Mouse (Mus musculus): Measurements from ENCODE around the gene Gm45785. TPM values are rescaled to one million over a fixed set of nuclear protein-coding genes. Genes with fewer than 3 reads are reported as not detected.

Gene Gm45785
- polyA plus RNA-seq, 1 experiment from 2014 or later: not detected

- H3K27me3 ChIP-seq (ENCODE audit: control insufficient read depth, insufficient read depth, low read depth, low read length): no peaks in the 10 kb centered on the region
- no peak for ATAC-seq (ENCODE audit: low read depth)
- H3K4me1 ChIP-seq (ENCODE audit: control insufficient read depth, low read depth, low read length): peaks cover 7% of the 10 kb centered on the region
- H3K4me2 ChIP-seq (ENCODE audit: low read depth, low read length): no peak overlapping the region
- no peak overlapping the region for H3K4me3 ChIP-seq (ENCODE audit: low read depth, low read length)
- H3K9ac ChIP-seq (ENCODE audit: low read depth, low read length): no peak overlapping the region
- WGBS (ENCODE audit: insufficient replicate concordance): 22% methylated on average over 4 of the region's 4 CpGs
- peaks cover 14% of the 10 kb centered on the region for H3K36me3 ChIP-seq (ENCODE audit: control insufficient read depth, insufficient read depth)
- H3K27ac ChIP-seq (ENCODE audit: low read length): no peak overlapping the region
- H3K9me3 ChIP-seq (replicated peaks; ENCODE audit: control insufficient read depth, low read length): no peaks in the 10 kb centered on the region
These were observed 18.1 kb upstream of the Gm45785 start for GRCm38 (mm10) chr7:140874224-140874623.

GRCm38 (mm10) chr7:140864761-140865160, 8.6 kb upstream of the Gm45785 start:
- Histone ChIP-seq H3K9me3 (replicated peaks; ENCODE audit: control insufficient read depth, low read length) (no peaks in the 10 kb centered on the region), H3K27me3 (ENCODE audit: control insufficient read depth, insufficient read depth, low read depth, low read length) (no peaks in the 10 kb centered on the region), H3K9ac (ENCODE audit: low read depth, low read length) (no peak overlapping the region), H3K4me1 (ENCODE audit: control insufficient read depth, low read depth, low read length) (no peaks in the 10 kb centered on the region), H3K36me3 (ENCODE audit: control insufficient read depth, insufficient read depth) (peaks cover 43% of the 10 kb centered on the region), H3K27ac (ENCODE audit: low read length) (no peak overlapping the region), H3K4me2 (ENCODE audit: low read depth, low read length) (no peak overlapping the region), H3K4me3 (ENCODE audit: low read depth, low read length) (no peak overlapping the region)
- WGBS (ENCODE audit: insufficient replicate concordance): 77% methylated on average over 12 of the region's 12 CpGs
- no peak for ATAC-seq (ENCODE audit: low read depth)

- Histone ChIP-seq H3K9ac (ENCODE audit: low read depth, low read length) (no peak overlapping the region), H3K27ac (ENCODE audit: low read length) (no peak overlapping the region), H3K4me3 (ENCODE audit: low read depth, low read length) (no peak overlapping the region), H3K9me3 (replicated peaks; ENCODE audit: control insufficient read depth, low read length) (no peaks in the 10 kb centered on the region), H3K4me1 (ENCODE audit: control insufficient read depth, low read depth, low read length) (peaks cover 14% of the 10 kb centered on the region), H3K27me3 (ENCODE audit: control insufficient read depth, insufficient read depth, low read depth, low read length) (no peaks in the 10 kb centered on the region), H3K4me2 (ENCODE audit: low read depth, low read length) (no peak overlapping the region), H3K36me3 (ENCODE audit: control insufficient read depth, insufficient read depth) (peaks cover 46% of the 10 kb centered on the region)
- 88% methylated on average over 5 of the region's 5 CpGs for WGBS (ENCODE audit: insufficient replicate concordance)
- ATAC-seq (ENCODE audit: low read depth): no peak
These were observed 4.6 kb upstream of the Gm45785 start for GRCm38 (mm10) chr7:140860728-140861127.

- H3K36me3 ChIP-seq (ENCODE audit: control insufficient read depth, insufficient read depth): peaks cover 46% of the 10 kb centered on the region
- no peak overlapping the region for H3K4me2 ChIP-seq (ENCODE audit: low read depth, low read length)
- ATAC-seq (ENCODE audit: low read depth): no peak
- no peaks in the 10 kb centered on the region for H3K9me3 ChIP-seq (replicated peaks; ENCODE audit: control insufficient read depth, low read length)
- no peak overlapping the region for H3K4me3 ChIP-seq (ENCODE audit: low read depth, low read length)
- H3K4me1 ChIP-seq (ENCODE audit: control insufficient read depth, low read depth, low read length): peaks cover 20% of the 10 kb centered on the region
- no peaks in the 10 kb centered on the region for H3K27me3 ChIP-seq (ENCODE audit: control insufficient read depth, insufficient read depth, low read depth, low read length)
- no peak overlapping the region for H3K9ac ChIP-seq (ENCODE audit: low read depth, low read length)
- 72% methylated on average over 6 of the region's 6 CpGs for WGBS (ENCODE audit: insufficient replicate concordance)
- no peak overlapping the region for H3K27ac ChIP-seq (ENCODE audit: low read length)
These were observed 3.9 kb upstream of the Gm45785 start for GRCm38 (mm10) chr7:140859997-140860396.

- peaks cover 37% of the 10 kb centered on the region for H3K36me3 ChIP-seq (ENCODE audit: control insufficient read depth, insufficient read depth)
- H3K4me3 ChIP-seq (ENCODE audit: low read depth, low read length): no peak overlapping the region; the same call in 1 of the 2 replicates
- H3K9ac ChIP-seq (ENCODE audit: low read depth, low read length): peak overlapping the region; percentile 94
- no peaks in the 10 kb centered on the region for H3K9me3 ChIP-seq (replicated peaks; ENCODE audit: control insufficient read depth, low read length)
- H3K4me2 ChIP-seq (ENCODE audit: low read depth, low read length): peak overlapping the region; percentile 98
- no peaks in the 10 kb centered on the region for H3K27me3 ChIP-seq (ENCODE audit: control insufficient read depth, insufficient read depth, low read depth, low read length)
- WGBS (ENCODE audit: insufficient replicate concordance): 88% methylated on average over 8 of the region's 8 CpGs
- no peak for ATAC-seq (ENCODE audit: low read depth)
- no peak overlapping the region for H3K27ac ChIP-seq (ENCODE audit: low read length)
- peaks cover 23% of the 10 kb centered on the region for H3K4me1 ChIP-seq (ENCODE audit: control insufficient read depth, low read depth, low read length)
These were observed 2.6 kb upstream of the Gm45785 start for GRCm38 (mm10) chr7:140858746-140859145.

- H3K4me3 ChIP-seq (ENCODE audit: low read depth, low read length): peak within 1 kb of the TSS; percentile 88
- peak within 1 kb of the TSS; percentile 99 for H3K27ac ChIP-seq (ENCODE audit: low read length)
- H3K27me3 ChIP-seq (ENCODE audit: control insufficient read depth, insufficient read depth, low read depth, low read length): no peaks in the 10 kb centered on the region
- peak within 1 kb of the TSS; percentile 98 for H3K4me2 ChIP-seq (ENCODE audit: low read depth, low read length)
- WGBS (ENCODE audit: insufficient replicate concordance): 25% methylated on average over 40 of the region's 40 CpGs
- no peaks in the 10 kb centered on the region for H3K9me3 ChIP-seq (replicated peaks; ENCODE audit: control insufficient read depth, low read length)
- H3K9ac ChIP-seq (ENCODE audit: low read depth, low read length): peak within 1 kb of the TSS; percentile 94
- peak; percentile 3; the same call in 1 of the 2 replicates for ATAC-seq (ENCODE audit: low read depth)
- H3K4me1 ChIP-seq (ENCODE audit: control insufficient read depth, low read depth, low read length): peaks cover 31% of the 10 kb centered on the region
- peaks cover 33% of the 10 kb centered on the region for H3K36me3 ChIP-seq (ENCODE audit: control insufficient read depth, insufficient read depth)
These were observed 1.7 kb upstream of the Gm45785 start, which contains the start of gene Bet1l for GRCm38 (mm10) chr7:140857550-140858505. Gene Bet1l (minus strand): TSS chr7:140857577.

GRCm38 (mm10) chr7:140856785-140857549, 836 bp upstream of the Gm45785 start, which contains the start of gene Ric8a:
Gene Ric8a (plus strand): TSS chr7:140856957.
- WGBS (ENCODE audit: insufficient replicate concordance): under 1% methylated on average over 49 of the region's 50 CpGs
- Histone ChIP-seq H3K4me2 (ENCODE audit: low read depth, low read length) (peak within 1 kb of the TSS; percentile 98), H3K9ac (ENCODE audit: low read depth, low read length) (peak within 1 kb of the TSS; percentile 94), H3K27me3 (ENCODE audit: control insufficient read depth, insufficient read depth, low read depth, low read length) (no peaks in the 10 kb centered on the region), H3K36me3 (ENCODE audit: control insufficient read depth, insufficient read depth) (peaks cover 31% of the 10 kb centered on the region), H3K9me3 (replicated peaks; ENCODE audit: control insufficient read depth, low read length) (no peaks in the 10 kb centered on the region), H3K27ac (ENCODE audit: low read length) (peak within 1 kb of the TSS; percentile 99), H3K4me3 (ENCODE audit: low read depth, low read length) (peak within 1 kb of the TSS; percentile 88), H3K4me1 (ENCODE audit: control insufficient read depth, low read depth, low read length) (peaks cover 32% of the 10 kb centered on the region)
- ATAC-seq (ENCODE audit: low read depth): peak; percentile 83

GRCm38 (mm10) chr7:140855181-140855580, 950 bp downstream of the Gm45785 start:
- Histone ChIP-seq H3K4me1 (ENCODE audit: control insufficient read depth, low read depth, low read length) (peaks cover 32% of the 10 kb centered on the region), H3K27ac (ENCODE audit: low read length) (peak overlapping the region; percentile 99; the same call in 1 of the 2 replicates), H3K36me3 (ENCODE audit: control insufficient read depth, insufficient read depth) (peaks cover 17% of the 10 kb centered on the region; the same call in 1 of the 2 replicates), H3K4me3 (ENCODE audit: low read depth, low read length) (peak overlapping the region; percentile 88), H3K27me3 (ENCODE audit: control insufficient read depth, insufficient read depth, low read depth, low read length) (no peaks in the 10 kb centered on the region), H3K9me3 (replicated peaks; ENCODE audit: control insufficient read depth, low read length) (no peaks in the 10 kb centered on the region), H3K9ac (ENCODE audit: low read depth, low read length) (peak overlapping the region; percentile 94), H3K4me2 (ENCODE audit: low read depth, low read length) (peak overlapping the region; percentile 98)
- no peak for ATAC-seq (ENCODE audit: low read depth)
- WGBS (ENCODE audit: insufficient replicate concordance): 53% methylated on average over 9 of the region's 9 CpGs
